Mouse (Mus musculus) lung, adult 10 weeks (tissue): ENCODE data around the gene Mecp2. TPM values are rescaled to one million over a fixed set of nuclear protein-coding genes. Genes with fewer than 3 reads are reported as not detected.

Experiments used
- polyA plus RNA-seq: library from polyadenylated mRNA; stranded (reverse); fragments of 350-450 nt; fragmentation: Illumina TruSeq; extraction: RNeasy Lipid Tissue Mini Kit (QIAGEN cat#74804); gene quantifications from one replicate; pipeline ENCODE4 v1.2.3, GENCODE M21; 2014; ENCODE audit warnings: low read depth, low replicate concordance; ENCODE audit not compliant: insufficient read depth

Gene Mecp2
- polyA plus RNA-seq, result 9.3 TPM

GRCm38 (mm10) chrX:74135263-74135662 is at the start of gene Mecp2:
Gene Mecp2 (minus strand): TSS chrX:74135363.

GRCm38 (mm10) chrX:74176959-74177358 is 41.8 kb upstream of the Mecp2 start, which contains the start of gene Tktl1:
Gene Tktl1 (plus strand): TSS chrX:74177259.

GRCm38 (mm10) chrX:74167738-74168137 is 32.6 kb upstream of the Mecp2 start, which contains the start of gene Tex28:
Gene Tex28 (minus strand): TSS chrX:74167838.

GRCm38 (mm10) chrX:74127164-74127563 is 8.0 kb downstream of the Mecp2 start, which contains the start of gene Opn1mw:
Gene Opn1mw (plus strand): TSS chrX:74127464.

GRCm38 (mm10) chrX:74023188-74024049 is 111.7 kb downstream of the Mecp2 start, which contains the start of gene Irak1:
Gene Irak1 (minus strand): TSS chrX:74023918.

Other genes with a start within 250 kb of the Mecp2 start
- gene Avpr2, start 243.3 kb downstream of the Mecp2 start, polyA plus RNA-seq, result not detected
- gene L1cam, start 239.3 kb downstream of the Mecp2 start, polyA plus RNA-seq, result 1.7 TPM
- gene Arhgap4, start 213.5 kb downstream of the Mecp2 start, polyA plus RNA-seq, result 9.8 TPM
- 48.4 TPM for gene Naa10, start 213.4 kb downstream of the Mecp2 start, polyA plus RNA-seq
- 38.7 TPM for gene Renbp, start 204.5 kb downstream of the Mecp2 start, polyA plus RNA-seq
- gene Hcfc1, start 169.0 kb downstream of the Mecp2 start, polyA plus RNA-seq, result 18.8 TPM
- gene Irak1, start 111.4 kb downstream of the Mecp2 start, polyA plus RNA-seq, result 25.9 TPM
- gene Opn1mw, start 7.9 kb downstream of the Mecp2 start, polyA plus RNA-seq, result not detected
- not detected for gene Tex28, start 32.5 kb upstream of the Mecp2 start, polyA plus RNA-seq
- gene Tktl1, start 41.9 kb upstream of the Mecp2 start, polyA plus RNA-seq, result 0.09 TPM
- gene Flna, start 114.5 kb upstream of the Mecp2 start, polyA plus RNA-seq, result 210 TPM
- 61.8 TPM for gene Emd, start 119.3 kb upstream of the Mecp2 start, polyA plus RNA-seq
- 1,975 TPM for gene Rpl10, start 135.4 kb upstream of the Mecp2 start, polyA plus RNA-seq
- 54.8 TPM for gene Taz, start 146.5 kb upstream of the Mecp2 start, polyA plus RNA-seq
- gene Dnase1l1, start 147.0 kb upstream of the Mecp2 start, polyA plus RNA-seq, result 29.0 TPM
- gene Atp6ap1, start 161.7 kb upstream of the Mecp2 start, polyA plus RNA-seq, result 155 TPM
- gene Gdi1, start 169.6 kb upstream of the Mecp2 start, polyA plus RNA-seq, result 80.2 TPM
- 41.4 TPM for gene Fam50a, start 177.7 kb upstream of the Mecp2 start, polyA plus RNA-seq
- 1.3 TPM for gene Plxna3, start 193.7 kb upstream of the Mecp2 start, polyA plus RNA-seq
- gene Lage3, start 218.3 kb upstream of the Mecp2 start, polyA plus RNA-seq, result 52.2 TPM
- gene Ubl4a, start 237.9 kb upstream of the Mecp2 start, polyA plus RNA-seq, result 26.9 TPM
- gene Slc10a3, start 238.0 kb upstream of the Mecp2 start, polyA plus RNA-seq, result 8.8 TPM